Mouse (Mus musculus) forebrain, embryonic 12.5 days (tissue): ENCODE data around the gene Hoxc10. TPM values are rescaled to one million over a fixed set of nuclear protein-coding genes. Genes with fewer than 3 reads are reported as not detected.

Source experiments
- ATAC-seq: fragments of 200-750 bp; cut with Nextera tagmentation; 2 replicates; pipeline ENCODE4 v1.8.0; 2017; ENCODE audit warnings: moderate TSS enrichment; ENCODE audit not compliant: low FRiP score
- H3K27ac ChIP-seq: fragments of 300-500 bp; sonication (generic); 2 replicates; pipeline ENCODE4 v1.5.1; 2016; ENCODE audit warnings: mild to moderate bottlenecking
- H3K27me3 ChIP-seq: fragments of 300-500 bp; sonication (generic); 2 replicates; pipeline ENCODE4 v1.6.1; 2016; ENCODE audit warnings: mild to moderate bottlenecking
- H3K36me3 ChIP-seq: fragments of 300-500 bp; sonication (generic); replicated peaks from 2 replicates; pipeline ENCODE4 v1.6.1; 2016; ENCODE audit warnings: mild to moderate bottlenecking
- H3K4me1 ChIP-seq: fragments of 300-500 bp; sonication (generic); 2 replicates; pipeline ENCODE4 v1.6.1; 2016
- H3K4me2 ChIP-seq: fragments of 300-500 bp; sonication (generic); 2 replicates; pipeline ENCODE4 v1.6.1; 2016; ENCODE audit warnings: mild to moderate bottlenecking, moderate library complexity
- H3K4me3 ChIP-seq: fragments of 300-500 bp; sonication (generic); replicated peaks from 2 replicates; pipeline ENCODE4 v1.5.1; 2016; ENCODE audit warnings: mild to moderate bottlenecking
- H3K9ac ChIP-seq: fragments of 300-500 bp; sonication (generic); 2 replicates; pipeline ENCODE4 v1.6.1; 2016; ENCODE audit warnings: mild to moderate bottlenecking
- H3K9me3 ChIP-seq: fragments of 300-500 bp; sonication (generic); 2 replicates; pipeline ENCODE4 v1.6.1; 2016
- WGBS: fragments of 180-500 bp; shearing (Covaris S2); methylation state at CpG from one replicate; pipeline ENCODE4 v1.1.7; 2016; 5-methylcytosine and 5-hydroxymethylcytosine counted together
- polyA plus RNA-seq: library from polyadenylated mRNA; unstranded; fragments of >200 nt; fragmentation: Nextera tagmentation; extraction: Ambion mirVana; gene quantifications from 2 replicates; pipeline ENCODE4 v1.2.1, GENCODE M21; 2016

The Hoxc10 gene
- polyA plus RNA-seq = not detected in 2 replicates

- Histone ChIP-seq H3K9me3 (no peaks in the 10 kb centered on the region), H3K4me2 (peak within 1 kb of the TSS; percentile 31), H3K27ac (no peak within 1 kb of the TSS), H3K36me3 (no peaks in the 10 kb centered on the region), H3K4me3 (0 out of 2 replicates have a peak within 1 kb of the TSS, but pooled peaks have one; percentile 1), H3K4me1 (peaks cover 4% of the 10 kb centered on the region; the same call in 1 of the 2 replicates), H3K27me3 (peaks cover 98% of the 10 kb centered on the region), H3K9ac (no peak within 1 kb of the TSS)
- WGBS = 4% methylated on average over 27 of the region's 27 CpGs
- peak; percentile 17; the same call in 1 of the 2 replicates for ATAC-seq
Observed at GRCm38 (mm10) chr15:102966776-102967311, at the start of gene Hoxc10. Hoxc10 (plus strand) TSS chr15:102966796.

- Histone ChIP-seq H3K27ac (no peak overlapping the region), H3K4me2 (no peak overlapping the region), H3K36me3 (no peaks in the 10 kb centered on the region), H3K27me3 (peaks cover 93% of the 10 kb centered on the region), H3K4me3 (no peak overlapping the region), H3K9ac (no peak overlapping the region), H3K9me3 (no peaks in the 10 kb centered on the region), H3K4me1 (peaks cover 18% of the 10 kb centered on the region)
- under 1% methylated on average over 20 of the region's 20 CpGs for WGBS
- no peak for ATAC-seq
Observed at GRCm38 (mm10) chr15:102917972-102918572, 48.5 kb upstream of the Hoxc10 start.

- Histone ChIP-seq H3K4me1 (peaks cover 18% of the 10 kb centered on the region), H3K27ac (no peak overlapping the region), H3K27me3 (peaks cover 94% of the 10 kb centered on the region), H3K9me3 (no peaks in the 10 kb centered on the region), H3K9ac (no peak overlapping the region), H3K4me2 (no peak overlapping the region), H3K36me3 (no peaks in the 10 kb centered on the region), H3K4me3 (no peak overlapping the region)
- WGBS = 1% methylated on average over 7 of the region's 7 CpGs
- no peak for ATAC-seq
Observed at GRCm38 (mm10) chr15:102918611-102919265, 47.9 kb upstream of the Hoxc10 start.

DNA sequence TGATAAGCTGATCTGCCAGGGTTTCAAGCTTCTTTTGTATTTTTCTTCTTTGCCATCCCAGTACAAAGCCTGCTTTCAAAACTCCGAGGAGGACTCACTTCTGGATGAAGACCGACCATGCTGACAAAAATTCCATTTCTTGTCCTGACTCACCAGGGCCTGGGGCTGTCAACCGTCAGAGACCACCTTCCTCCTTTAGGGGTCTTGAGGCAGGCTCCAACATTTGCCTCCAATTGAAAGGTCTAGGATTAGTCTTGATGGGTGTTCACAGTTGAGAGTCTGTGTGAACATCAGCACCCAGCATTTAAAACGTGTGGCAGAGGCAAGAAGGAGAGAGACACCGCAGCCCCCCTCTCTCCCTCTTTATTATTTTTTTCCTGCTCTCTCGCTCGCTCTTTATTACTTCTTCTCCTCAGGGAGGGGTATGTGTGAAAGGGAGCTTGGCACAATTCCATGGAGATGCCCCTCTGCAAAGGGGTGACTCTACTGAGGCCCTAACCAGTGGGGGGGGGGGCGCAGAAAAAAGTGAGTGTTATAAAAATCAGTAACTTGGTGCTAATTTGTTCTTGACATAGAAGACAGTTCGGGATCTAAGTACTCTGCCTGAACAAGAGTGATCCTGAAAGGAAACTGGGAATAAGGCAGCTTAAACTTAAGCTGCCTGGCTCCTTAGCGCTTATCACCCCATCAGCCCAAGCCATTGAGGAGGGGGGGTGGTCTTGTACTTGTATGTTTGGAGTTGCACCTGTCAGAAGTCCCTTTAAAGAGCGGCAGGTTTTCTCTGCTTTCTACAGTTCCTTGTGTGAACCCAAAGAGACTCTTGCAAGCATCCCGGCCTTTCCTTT, 47.0 kb upstream of the Hoxc10 start:
- no peak overlapping the region for H3K9ac ChIP-seq
- H3K27ac ChIP-seq = no peak overlapping the region
- H3K4me1 ChIP-seq = peaks cover 18% of the 10 kb centered on the region
- no peak overlapping the region for H3K4me2 ChIP-seq
- H3K27me3 ChIP-seq = peaks cover 97% of the 10 kb centered on the region
- no peak for ATAC-seq
- no peaks in the 10 kb centered on the region for H3K9me3 ChIP-seq
- 3% methylated on average over 12 of the region's 12 CpGs for WGBS
- no peak overlapping the region for H3K4me3 ChIP-seq
- no peaks in the 10 kb centered on the region for H3K36me3 ChIP-seq

DNA sequence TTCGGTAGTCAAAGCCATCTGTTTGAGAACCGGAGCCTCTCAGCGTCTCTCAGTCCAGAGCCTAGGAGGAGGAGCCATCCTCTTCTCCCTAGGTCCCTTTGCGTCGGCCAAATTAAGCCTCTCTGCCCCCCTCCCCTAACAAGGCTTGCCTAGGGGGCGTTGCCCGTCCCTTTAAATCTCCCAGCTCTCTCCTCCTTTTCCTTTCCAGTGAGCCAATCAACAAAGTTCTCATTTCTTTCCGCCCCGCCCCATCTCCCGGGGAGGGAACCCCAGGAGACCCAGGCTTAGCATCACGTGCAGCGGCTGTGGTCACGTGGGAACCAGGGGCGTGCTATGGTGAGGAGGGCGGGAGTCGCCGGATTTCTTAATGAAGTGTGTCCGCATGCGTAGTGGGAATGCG, 46.0 kb upstream of the Hoxc10 start:
- Histone ChIP-seq H3K36me3 (no peaks in the 10 kb centered on the region), H3K4me2 (peak overlapping the region; percentile 43), H3K27me3 (peaks cover 99% of the 10 kb centered on the region), H3K4me1 (peaks cover 18% of the 10 kb centered on the region), H3K9ac (no peak overlapping the region), H3K9me3 (no peaks in the 10 kb centered on the region), H3K4me3 (peak overlapping the region; percentile 24), H3K27ac (no peak overlapping the region)
- 0% methylated on average over 20 of the region's 20 CpGs for WGBS
- ATAC-seq = peak; percentile 87

DNA sequence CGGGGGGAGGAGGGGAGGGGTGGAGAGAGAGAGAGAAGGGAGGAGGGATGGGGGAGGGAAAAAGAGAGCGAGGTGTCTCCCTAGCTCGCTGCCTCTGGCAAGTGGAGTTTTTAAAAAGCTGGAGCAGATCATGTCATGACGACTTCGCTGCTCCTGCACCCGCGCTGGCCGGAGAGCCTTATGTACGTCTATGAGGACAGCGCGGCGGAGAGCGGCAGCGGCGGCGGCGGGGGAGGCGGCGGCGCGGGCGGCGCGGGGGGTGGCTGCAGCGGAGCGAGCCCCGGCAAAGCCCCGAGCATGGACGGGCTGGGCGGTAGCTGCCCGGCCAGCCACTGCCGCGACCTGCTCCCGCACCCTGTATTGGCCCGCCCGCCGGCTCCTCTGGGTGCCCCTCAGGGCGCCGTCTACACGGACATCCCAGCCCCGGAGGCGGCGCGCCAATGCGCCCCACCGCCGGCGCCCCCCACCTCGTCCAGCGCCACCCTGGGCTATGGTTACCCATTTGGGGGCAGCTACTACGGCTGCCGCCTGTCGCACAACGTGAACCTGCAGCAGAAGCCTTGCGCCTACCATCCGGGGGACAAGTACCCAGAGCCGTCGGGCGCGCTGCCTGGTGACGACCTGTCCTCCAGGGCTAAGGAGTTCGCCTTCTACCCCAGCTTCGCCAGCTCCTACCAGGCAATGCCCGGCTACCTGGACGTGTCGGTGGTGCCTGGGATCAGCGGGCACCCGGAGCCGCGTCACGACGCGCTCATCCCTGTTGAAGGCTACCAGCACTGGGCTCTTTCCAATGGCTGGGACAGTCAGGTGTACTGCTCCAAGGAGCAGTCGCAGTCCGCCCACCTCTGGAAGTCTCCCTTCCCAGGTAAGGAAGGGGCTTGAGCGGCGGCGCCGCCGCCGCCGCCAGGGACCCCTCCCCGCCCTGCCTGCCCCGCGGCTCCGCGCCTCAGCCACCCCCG, 45.3 kb upstream of the Hoxc10 start, which contains the start of gene Hoxc13:
Hoxc13 (plus strand) TSS at position 51 of the 959 bp plus-strand sequence.
- peak within 1 kb of the TSS; percentile 24 for H3K4me3 ChIP-seq

GRCm38 (mm10) chr15:102922012-102922362, 44.6 kb upstream of the Hoxc10 start:
- Histone ChIP-seq H3K9ac (no peak overlapping the region), H3K27ac (no peak overlapping the region), H3K36me3 (no peaks in the 10 kb centered on the region), H3K4me2 (no peak overlapping the region), H3K4me3 (no peak overlapping the region), H3K4me1 (peaks cover 18% of the 10 kb centered on the region), H3K27me3 (peaks cover 99% of the 10 kb centered on the region), H3K9me3 (no peaks in the 10 kb centered on the region)
- no peak for ATAC-seq
- WGBS = under 1% methylated on average over 24 of the region's 24 CpGs

More for the DNA sequence above, 45.3 kb upstream of the Hoxc10 start, which contains the start of gene Hoxc13:
- ATAC-seq = no peak
- H3K27ac ChIP-seq = no peak within 1 kb of the TSS
- peaks cover 99% of the 10 kb centered on the region for H3K27me3 ChIP-seq
- 2% methylated on average over 72 of the region's 88 CpGs for WGBS
- peak within 1 kb of the TSS; percentile 43 for H3K4me2 ChIP-seq
- H3K9ac ChIP-seq = no peak within 1 kb of the TSS
- H3K4me1 ChIP-seq = peaks cover 18% of the 10 kb centered on the region
- H3K9me3 ChIP-seq = no peaks in the 10 kb centered on the region
- H3K36me3 ChIP-seq = no peaks in the 10 kb centered on the region

- Histone ChIP-seq H3K27me3 (peaks cover 99% of the 10 kb centered on the region), H3K9me3 (no peaks in the 10 kb centered on the region), H3K27ac (no peak overlapping the region), H3K9ac (no peak overlapping the region), H3K4me1 (peaks cover 18% of the 10 kb centered on the region), H3K4me2 (no peak overlapping the region), H3K36me3 (no peaks in the 10 kb centered on the region), H3K4me3 (no peak overlapping the region)
- no peak for ATAC-seq
- WGBS = 8% methylated on average over 6 of the region's 6 CpGs
Observed at GRCm38 (mm10) chr15:102922636-102923500, 43.7 kb upstream of the Hoxc10 start.

DNA sequence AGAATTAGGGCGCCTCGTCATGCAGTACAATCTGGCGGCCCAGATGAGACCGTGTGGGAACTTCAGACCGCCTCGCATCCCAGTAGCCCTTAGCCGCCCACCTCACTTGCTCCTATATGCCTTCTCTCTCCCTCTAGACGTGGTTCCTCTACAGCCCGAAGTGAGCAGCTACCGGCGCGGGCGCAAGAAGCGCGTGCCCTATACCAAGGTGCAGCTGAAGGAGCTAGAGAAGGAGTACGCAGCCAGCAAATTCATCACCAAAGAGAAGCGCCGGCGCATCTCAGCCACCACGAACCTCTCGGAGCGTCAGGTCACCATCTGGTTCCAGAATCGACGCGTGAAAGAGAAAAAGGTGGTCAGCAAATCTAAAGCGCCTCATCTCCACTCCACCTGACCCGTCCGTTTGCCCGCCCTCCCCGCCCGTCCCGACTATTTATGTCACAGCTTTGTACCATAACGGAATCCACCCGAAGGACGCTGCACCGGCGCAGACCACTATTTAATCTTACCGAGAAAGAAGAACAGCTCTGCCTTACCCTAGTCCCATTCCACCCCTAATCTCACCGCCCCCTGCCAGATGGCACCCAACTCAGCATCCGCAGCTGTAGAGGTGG, 39.5 kb upstream of the Hoxc10 start:
- Histone ChIP-seq H3K4me3 (no peak overlapping the region), H3K27ac (no peak overlapping the region), H3K36me3 (no peaks in the 10 kb centered on the region), H3K9me3 (no peaks in the 10 kb centered on the region), H3K4me1 (no peaks in the 10 kb centered on the region), H3K4me2 (no peak overlapping the region), H3K27me3 (peaks cover 99% of the 10 kb centered on the region), H3K9ac (no peak overlapping the region)
- WGBS = under 1% methylated on average over 40 of the region's 40 CpGs
- ATAC-seq = no peak

DNA sequence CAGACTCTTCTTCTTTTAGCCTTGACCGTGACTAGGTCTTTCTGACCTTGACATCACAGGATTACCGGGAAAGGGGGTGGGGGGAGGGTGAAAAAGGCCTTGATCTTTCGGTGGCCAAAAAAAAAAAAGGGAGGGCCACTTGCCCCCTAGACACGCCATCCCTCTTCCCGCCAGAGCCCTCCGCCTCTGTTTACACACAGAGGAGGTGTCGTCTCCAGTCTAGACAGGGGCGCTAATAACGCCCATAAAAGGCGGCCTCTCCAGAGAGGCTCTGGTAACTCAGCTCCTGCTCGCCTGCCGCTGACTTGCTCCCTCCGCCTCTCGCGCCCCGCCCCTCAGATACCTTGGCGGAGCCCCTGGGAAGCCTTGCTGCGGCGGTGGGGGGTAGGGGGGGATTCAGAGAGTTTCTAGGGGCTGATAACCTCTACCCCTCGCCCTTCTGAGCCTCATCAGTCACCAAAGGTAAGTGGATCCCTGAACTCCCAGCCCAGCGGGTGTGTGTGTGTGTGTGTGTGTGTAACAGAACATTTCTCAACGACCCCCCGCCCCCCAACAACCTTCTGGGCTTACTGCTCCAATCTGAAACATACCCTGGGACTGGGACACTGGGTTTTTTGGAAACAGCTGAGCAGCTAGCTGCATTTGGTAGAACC, 34.8 kb upstream of the Hoxc10 start:
- Histone ChIP-seq H3K4me3 (no peak overlapping the region), H3K36me3 (no peaks in the 10 kb centered on the region), H3K27me3 (peaks cover 100% of the 10 kb centered on the region), H3K27ac (no peak overlapping the region), H3K4me1 (no peaks in the 10 kb centered on the region), H3K4me2 (no peak overlapping the region), H3K9me3 (no peaks in the 10 kb centered on the region), H3K9ac (no peak overlapping the region)
- under 1% methylated on average over 23 of the region's 23 CpGs for WGBS
- ATAC-seq = no peak
